Mouse (Mus musculus): ENCODE measurements around the gene Sipa1l1.

Gene Sipa1l1

GRCm38 (mm10) chr12:82168820-82169533 lies at the start of gene Sipa1l1:
TSS of gene Sipa1l1 (plus strand) at chr12:82169320.
- DNase-seq = peak; percentile 95

GRCm38 (mm10) chr12:82121947-82122346 lies 47.2 kb upstream of the Sipa1l1 start:
- DNase-seq = no peak

GRCm38 (mm10) chr12:82122450-82123249 lies 46.5 kb upstream of the Sipa1l1 start:
- DNase-seq = no peak

- no peak for DNase-seq
Observed at GRCm38 (mm10) chr12:82126796-82127195, 42.3 kb upstream of the Sipa1l1 start.

GRCm38 (mm10) chr12:82139234-82140166 lies 29.6 kb upstream of the Sipa1l1 start:
- DNase-seq = no peak

GRCm38 (mm10) chr12:82143371-82143770 lies 25.7 kb upstream of the Sipa1l1 start:
- no peak for DNase-seq

GRCm38 (mm10) chr12:82145173-82145572 lies 23.9 kb upstream of the Sipa1l1 start:
- DNase-seq = no peak

- DNase-seq = no peak
Observed at GRCm38 (mm10) chr12:82147021-82147693, 22.0 kb upstream of the Sipa1l1 start.

- DNase-seq = no peak
Observed at GRCm38 (mm10) chr12:82148328-82148930, 20.7 kb upstream of the Sipa1l1 start.

GRCm38 (mm10) chr12:82151019-82151418 lies 18.1 kb upstream of the Sipa1l1 start:
- no peak for DNase-seq

GRCm38 (mm10) chr12:82154527-82154926 lies 14.6 kb upstream of the Sipa1l1 start:
- DNase-seq = no peak

GRCm38 (mm10) chr12:82158516-82158915 lies 10.6 kb upstream of the Sipa1l1 start:
- DNase-seq = no peak

- DNase-seq = no peak
Observed at GRCm38 (mm10) chr12:82159372-82159771, 9.7 kb upstream of the Sipa1l1 start.

- no peak for DNase-seq
Observed at GRCm38 (mm10) chr12:82165651-82166050, 3.5 kb upstream of the Sipa1l1 start.

GRCm38 (mm10) chr12:82166101-82166571 lies 3.0 kb upstream of the Sipa1l1 start:
- DNase-seq = no peak

GRCm38 (mm10) chr12:82169571-82170431 lies 681 bp downstream of the Sipa1l1 start:
- DNase-seq = peak; percentile 70

- DNase-seq = no peak
Observed at GRCm38 (mm10) chr12:82170461-82171279, 1.6 kb downstream of the Sipa1l1 start.

- peak; percentile 41 for DNase-seq
Observed at GRCm38 (mm10) chr12:82171591-82171990, 2.5 kb downstream of the Sipa1l1 start.

GRCm38 (mm10) chr12:82173623-82174022 lies 4.5 kb downstream of the Sipa1l1 start:
- no peak for DNase-seq

GRCm38 (mm10) chr12:82175709-82176108 lies 6.6 kb downstream of the Sipa1l1 start:
- DNase-seq = no peak
